Mouse (Mus musculus): ENCODE measurements around the gene Ccdc28a.

The Ccdc28a gene

DNA sequence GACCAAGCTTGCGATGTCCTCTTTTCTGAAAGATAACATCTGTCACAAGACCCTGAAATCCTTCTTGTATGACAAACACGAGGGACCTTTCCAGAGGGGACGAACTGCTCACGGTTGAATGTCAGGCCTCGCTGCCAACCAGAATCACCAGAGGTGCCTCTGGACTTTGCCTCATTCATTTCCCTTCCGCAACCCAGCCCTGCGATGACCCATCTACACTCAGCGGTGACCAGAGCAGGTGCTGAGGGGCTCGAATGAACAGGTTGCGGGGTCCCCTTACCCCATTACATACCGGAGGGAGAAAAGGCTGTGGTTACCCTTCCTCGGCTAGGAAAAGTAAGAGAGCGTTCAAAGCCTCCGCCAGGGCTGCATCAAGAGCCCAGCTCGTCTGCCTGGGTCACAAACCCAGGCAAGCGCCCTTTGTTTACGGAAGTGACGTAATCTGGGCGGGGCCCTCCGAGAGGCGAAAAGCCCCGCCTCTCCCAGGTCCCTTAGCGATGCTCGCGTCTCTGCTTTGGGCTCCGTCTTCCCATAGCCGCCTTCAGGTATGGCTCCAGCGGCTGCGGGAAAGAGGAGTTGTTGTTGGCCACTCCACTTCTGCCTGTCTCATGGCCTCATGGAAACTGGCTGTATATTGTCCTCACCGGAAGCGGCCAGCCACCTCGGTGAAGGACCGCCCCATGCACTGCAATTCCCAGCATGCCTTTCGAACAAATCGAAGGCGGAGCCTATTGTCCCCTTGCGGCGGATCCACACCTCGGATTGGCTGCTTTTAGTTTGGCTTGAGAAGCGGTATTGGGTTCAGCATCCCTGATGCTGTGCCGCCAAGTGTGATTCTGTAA lies at the start of gene Ccdc28a:
Gene Ccdc28a, minus strand, starts transcription at position 439 of the 842 bp plus-strand sequence.
- DNase-seq (ENCODE audit: low spot score in 2 of 2): peak; percentile 88 to 96

DNA sequence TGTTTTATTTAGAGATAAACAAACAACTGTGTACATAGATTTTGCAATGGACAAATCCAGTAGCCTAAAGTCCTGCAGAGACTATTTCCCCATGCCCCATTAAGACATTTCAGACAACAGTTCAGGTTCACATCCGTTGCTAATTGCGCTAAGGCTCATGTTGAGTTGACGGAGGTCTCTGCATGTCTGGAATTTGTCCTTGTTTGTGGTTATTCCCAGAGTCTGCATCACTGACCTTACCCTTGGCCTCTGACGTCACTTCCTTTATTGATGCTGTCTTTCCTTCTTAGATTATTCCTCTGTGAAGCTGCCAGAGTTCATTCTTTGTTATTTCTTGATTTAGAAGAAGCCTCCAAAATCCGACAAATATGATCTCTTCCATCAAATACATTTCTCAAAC lies 49.2 kb upstream of the Ccdc28a start:
- no peak for DNase-seq (ENCODE audit: low spot score in 2 of 2)

DNA sequence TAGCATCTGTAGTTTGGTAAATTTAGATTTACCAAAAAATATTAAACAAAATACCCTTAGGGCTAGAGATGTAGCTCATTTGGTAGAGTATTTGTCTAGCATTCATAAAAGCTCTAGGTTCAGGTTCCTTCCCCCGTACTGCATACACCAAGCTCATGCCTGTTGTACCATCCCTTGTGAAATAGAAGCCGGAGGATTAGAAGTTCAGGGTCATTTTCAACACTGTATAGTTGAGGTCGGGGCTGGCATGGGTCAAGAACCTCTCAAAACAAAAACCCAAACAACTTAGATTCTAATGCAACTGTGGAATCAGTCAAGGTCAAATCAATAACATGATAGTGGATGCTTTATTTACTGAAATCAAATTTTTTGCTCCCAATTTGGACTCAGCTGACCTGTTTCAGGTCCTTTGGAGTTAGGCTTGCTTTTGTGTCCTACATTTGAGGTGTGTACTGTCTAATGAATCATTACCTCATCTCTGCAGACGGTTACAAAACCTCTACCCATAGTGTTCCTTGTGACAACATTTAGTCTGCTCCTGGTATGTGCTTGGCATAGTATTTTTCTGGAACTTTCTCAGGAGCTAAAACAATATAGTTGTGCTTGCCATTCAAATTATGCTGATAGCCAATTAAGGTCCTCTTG lies 41.4 kb upstream of the Ccdc28a start:
- no peak for DNase-seq (ENCODE audit: low spot score in 2 of 2)

DNA sequence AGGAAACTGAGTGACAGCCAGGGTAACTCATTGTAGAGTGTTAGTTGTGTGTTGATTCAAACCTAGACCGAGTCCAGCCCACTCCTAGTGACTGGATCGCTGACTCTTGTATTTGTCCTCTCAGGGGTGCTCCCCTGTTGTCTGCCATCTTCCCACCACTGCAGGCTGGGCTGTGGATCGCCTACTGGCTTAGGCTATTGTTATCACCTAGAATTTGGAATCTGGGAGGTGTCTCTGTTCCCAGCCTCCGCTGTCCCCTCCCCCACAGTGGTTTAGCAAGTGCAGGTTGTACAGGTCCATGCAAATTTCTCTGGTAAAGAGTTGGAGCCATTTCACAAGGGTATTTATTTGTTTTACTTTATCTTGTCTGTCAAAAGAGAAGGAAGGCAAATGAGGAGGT lies 16.5 kb upstream of the Ccdc28a start:
- DNase-seq (ENCODE audit: low spot score in 2 of 2): no peak

DNA sequence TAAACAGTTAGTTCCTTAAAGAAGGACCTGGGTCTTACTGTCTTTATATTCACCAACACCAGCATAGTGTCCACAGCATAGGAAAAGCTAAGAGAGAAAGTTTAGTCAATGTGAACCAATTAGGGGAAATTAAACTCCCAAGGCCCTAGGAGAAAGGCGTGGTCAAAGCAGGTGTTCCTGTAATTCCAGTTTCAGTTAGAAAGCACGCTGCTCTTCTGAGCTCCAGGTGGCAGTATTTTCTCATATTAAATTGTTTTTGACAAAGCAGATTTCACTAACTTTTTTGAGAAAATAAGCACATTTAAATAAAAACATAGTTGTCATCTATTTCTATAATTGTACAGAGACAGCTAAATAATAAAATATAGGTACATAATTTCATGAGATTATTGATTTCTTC lies 8.8 kb upstream of the Ccdc28a start:
- DNase-seq (ENCODE audit: low spot score in 2 of 2): no peak

DNA sequence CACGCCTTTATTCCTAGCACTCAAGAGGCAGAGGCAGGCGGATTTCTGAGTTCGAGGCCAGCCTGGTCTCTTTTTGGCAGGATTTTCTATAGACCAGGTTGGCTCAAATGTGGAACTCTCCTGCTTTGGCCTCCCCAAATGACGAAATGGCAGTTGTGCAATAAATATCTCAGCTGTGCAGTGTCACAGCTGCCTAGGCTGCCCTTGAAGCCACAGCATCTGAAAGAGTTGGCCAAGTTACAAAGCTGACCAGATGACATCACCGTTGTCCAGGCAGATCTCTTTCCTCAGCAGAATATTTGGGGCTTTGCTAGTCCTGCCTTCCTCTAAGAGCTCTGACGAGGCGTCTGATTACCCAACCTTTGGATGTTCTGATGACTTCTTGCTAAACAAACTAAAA lies 2.4 kb upstream of the Ccdc28a start:
- no peak for DNase-seq (ENCODE audit: low spot score in 2 of 2)

DNA sequence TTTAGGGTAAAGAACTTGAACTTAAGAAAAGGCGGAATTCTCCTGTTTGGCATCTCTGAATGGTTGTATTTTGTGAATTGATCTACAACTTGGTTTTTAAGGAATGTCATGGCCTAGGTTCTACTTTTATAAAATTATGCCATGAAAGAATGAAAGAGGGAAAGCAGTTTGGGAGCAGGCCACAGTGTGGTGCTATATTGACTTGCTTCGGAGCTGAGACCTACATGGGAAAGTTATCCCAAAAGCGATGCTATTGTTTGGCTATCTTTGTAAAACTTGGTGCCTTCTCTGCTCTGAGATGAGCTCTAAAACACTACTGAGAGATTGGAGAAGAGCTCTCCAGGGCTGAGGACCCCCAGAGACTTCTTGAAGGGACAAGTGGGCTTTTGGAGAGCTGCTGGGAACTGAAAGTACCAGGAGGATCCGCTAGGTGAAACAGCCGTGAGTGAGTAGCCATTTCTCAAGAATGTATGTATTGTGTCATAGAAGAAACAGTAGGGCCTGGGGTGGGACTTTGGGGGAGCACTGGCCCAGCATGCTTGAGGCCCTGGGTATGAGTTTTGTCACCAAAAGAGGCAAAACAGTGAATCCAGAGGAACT lies 1.6 kb upstream of the Ccdc28a start:
- DNase-seq (ENCODE audit: low spot score in 2 of 2): no peak

DNA sequence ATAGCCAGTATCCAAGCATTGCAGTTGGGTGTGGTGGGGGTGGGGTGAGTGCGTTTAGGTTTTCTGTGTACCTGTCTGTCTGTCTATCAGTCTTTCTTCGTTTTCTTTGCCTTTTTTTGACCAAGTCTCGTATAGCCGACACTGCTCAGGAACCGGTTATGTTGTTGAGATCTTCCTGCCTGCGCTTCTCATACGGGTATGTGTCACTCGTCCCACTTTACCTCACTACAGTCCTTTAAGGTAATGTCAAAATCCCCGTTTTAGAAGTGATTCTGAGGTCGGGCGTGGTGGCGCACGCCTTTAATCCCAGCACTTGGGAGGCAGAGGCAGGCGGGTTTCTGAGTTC lies 577 bp upstream of the Ccdc28a start:
- no peak for DNase-seq (ENCODE audit: low spot score in 2 of 2)

DNA sequence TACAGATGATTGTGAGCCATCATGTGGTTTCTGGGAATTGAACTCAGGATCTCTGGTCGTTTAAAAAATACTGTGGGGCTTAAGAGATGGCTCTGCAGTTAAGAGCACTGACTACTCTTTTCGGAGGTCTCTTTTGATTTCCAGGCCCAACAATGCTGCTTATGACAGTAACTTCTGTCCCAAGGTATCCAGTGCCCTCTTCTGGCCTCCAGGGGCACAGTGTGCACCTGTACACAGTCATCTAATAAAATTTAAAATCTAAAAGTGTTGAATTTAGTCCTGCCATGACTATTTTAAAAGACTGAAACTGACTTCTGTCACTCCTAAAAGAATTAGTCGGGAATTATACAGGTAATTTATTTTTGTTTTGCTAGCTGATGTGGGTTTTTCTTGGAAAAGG lies 907 bp downstream of the Ccdc28a start:
- no peak for DNase-seq (ENCODE audit: low spot score in 2 of 2)

DNA sequence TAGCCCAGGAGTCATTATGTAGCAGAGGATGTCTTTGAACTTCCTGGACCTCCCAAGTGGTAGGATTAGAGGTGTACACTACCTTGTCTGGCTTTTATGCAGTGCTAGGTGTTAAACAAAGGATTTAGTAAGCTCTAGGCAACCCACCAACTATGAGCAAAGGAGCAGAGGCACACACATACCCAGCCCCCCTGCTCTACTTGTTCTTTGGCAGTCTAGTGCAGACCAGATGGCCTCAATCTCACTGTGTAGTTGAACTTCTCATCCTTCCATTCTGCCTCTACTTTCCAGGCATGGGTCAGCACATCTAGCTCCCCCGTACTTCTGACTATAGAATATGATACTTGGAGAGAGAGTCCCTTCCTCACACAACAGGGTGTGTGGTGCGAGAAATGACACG lies 10.4 kb downstream of the Ccdc28a start:
- DNase-seq (ENCODE audit: low spot score in 2 of 2): no peak

DNA sequence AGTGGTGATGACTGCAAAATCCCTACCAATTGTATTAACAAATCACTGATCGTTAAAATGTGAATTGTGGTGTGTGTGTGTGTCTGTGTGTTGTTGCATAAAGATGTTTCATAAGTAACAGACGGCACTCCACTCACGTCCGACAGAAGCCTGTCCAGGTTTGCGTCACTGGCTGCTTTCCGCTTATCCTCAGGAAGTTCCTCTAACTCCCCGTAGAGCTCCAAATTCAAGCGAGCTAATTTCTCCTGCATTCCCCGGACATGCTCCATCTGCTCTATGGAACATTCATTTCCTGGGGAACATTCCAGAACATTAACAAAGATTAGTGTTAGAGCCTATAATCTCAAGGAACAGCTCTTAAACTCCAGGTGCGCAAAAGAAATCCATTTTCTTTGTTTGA lies 15.4 kb downstream of the Ccdc28a start:
- DNase-seq (ENCODE audit: low spot score in 2 of 2): no peak

DNA sequence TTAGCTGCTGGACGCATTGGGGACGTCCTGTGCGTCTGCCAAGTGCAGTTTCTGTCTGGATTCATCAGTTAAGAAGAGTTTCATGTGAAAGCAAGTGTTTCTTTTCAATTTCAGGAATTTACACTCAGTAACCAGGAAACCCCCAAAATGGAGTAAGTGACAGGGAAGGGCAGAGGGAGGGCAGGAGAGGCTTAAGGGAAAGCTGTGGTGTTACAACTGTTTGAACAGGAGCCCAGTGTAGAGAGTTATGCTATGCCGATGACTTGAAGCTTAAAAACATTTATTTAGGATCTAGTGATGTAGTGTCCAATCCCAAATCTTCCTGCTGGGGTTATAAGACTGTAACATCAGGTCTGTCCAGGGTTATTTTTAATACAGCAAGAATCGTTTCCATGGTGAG lies 20.7 kb downstream of the Ccdc28a start:
- DNase-seq (ENCODE audit: low spot score in 2 of 2): no peak

DNA sequence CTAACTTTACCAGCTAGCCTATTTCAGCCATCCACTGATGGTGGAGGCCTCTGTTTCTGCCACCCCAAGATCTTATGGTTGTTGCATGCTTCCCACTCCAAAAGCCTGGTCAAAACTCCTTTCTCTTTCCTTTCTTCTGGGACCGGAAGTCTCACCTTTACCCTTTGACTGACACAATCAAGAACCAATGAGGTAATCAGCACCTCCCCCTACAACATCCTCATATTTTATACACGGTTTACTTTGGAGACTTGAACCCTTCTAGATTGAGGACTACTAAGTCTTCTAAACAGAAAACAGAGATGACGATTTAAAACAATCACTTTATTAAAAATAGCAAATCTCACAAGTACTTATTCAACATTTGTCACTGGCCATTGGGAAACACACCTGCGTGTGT lies 21.4 kb downstream of the Ccdc28a start:
- DNase-seq (ENCODE audit: low spot score in 2 of 2): no peak

DNA sequence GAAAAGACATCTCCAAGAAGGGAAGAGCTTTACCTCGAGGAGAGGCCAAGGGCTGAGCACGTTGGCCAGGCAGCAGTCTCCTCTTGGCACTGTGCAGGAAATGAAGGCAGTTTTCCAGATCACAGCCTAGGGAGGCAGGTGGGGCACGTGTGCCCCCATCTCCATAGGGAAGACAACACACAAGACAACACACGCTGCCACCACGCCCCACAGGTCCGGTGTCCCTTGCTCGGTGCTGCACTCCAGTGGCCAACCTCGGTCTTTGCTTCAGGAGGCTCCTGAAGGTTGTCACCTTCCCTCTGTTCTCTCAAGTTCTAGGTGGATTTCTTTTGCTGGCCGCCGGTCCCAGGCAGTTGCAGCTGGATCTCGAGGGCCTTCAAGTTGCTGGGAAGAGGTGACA lies 24.1 kb downstream of the Ccdc28a start, which contains the start of gene Ect2l:
Gene Ect2l, minus strand, starts transcription at position 165 of the 400 bp plus-strand sequence.
- peak in 1 of 2 experiments; percentile 42 for DNase-seq (ENCODE audit: low spot score in 2 of 2)

DNA sequence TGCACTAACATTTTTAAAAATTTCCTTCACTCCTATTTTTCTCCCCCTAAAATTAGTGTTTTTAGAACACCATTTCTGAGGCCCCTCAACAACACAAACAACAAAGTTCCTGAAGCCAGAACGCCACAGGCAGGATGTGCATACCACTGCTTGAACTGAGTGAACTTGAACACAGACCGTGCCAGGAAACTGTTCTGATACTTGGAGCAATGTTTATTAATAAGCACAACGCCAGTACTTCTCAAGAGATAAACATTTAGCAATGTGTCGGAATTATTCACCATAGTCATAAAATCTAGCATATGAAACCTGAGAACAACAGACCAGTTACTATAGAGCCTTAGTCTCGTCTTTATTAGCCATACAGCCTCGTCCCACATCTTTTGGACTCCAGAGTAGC lies 24.7 kb downstream of the Ccdc28a start:
- no peak for DNase-seq (ENCODE audit: low spot score in 2 of 2)

DNA sequence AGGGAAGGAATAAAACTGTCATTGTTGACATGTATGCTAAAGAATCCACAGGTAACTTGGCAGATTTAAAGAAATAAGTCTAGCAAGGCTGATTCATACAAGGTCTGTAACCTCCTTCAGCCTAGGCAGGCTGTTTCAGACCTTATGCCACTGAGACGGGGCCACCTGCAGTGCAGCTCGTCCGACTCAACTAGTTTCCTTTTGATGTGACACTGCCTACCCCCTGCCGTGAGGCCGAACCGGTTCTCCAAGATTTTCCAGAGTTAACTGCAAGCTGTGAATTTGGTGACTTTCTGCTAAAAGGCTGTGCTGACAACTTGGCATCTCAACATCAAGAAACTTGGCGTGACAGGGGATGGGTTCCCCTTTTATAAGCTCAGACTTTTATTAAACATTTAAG lies 30.7 kb downstream of the Ccdc28a start:
- peak in 1 of 2 experiments; percentile 48 for DNase-seq (ENCODE audit: low spot score in 2 of 2)

DNA sequence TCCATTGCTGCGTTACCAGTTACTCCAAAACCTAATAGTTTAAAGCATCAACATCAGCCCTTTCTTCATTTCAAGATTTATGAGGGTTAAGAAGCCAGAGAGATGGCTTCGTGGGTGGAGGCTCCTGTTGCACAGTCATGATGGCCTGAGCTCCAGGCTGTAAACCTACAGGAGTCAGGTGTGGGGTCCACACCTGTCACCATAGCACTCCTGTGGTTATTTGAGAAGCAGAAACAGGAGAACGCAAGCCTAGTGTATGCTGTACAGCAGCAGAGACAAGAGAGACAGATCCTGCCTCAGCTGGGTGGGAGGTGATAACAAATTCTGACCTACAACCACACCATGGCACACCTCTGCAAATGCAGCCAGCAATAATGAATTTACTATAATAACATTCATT lies 32.4 kb downstream of the Ccdc28a start:
- no peak for DNase-seq (ENCODE audit: low spot score in 2 of 2)

DNA sequence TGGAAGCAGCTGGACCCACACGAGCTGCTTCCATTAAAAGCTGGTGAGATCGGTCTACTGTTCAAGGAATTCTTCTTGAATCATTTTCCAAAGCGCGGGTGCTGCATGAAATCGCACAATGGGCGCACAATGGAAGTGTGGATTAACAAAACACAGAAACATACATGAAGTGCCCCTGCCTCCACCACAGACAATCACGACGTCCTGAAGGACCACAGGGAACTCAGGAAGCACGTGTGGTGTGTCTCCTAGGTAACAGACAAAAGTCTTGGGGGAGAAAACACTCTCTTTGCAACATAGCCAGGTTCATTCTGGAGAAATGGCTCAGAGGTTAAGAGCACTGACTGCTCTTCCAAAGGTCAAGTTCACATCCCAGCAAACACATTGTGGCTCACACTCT lies 34.1 kb downstream of the Ccdc28a start:
- no peak for DNase-seq (ENCODE audit: low spot score in 2 of 2)

DNA sequence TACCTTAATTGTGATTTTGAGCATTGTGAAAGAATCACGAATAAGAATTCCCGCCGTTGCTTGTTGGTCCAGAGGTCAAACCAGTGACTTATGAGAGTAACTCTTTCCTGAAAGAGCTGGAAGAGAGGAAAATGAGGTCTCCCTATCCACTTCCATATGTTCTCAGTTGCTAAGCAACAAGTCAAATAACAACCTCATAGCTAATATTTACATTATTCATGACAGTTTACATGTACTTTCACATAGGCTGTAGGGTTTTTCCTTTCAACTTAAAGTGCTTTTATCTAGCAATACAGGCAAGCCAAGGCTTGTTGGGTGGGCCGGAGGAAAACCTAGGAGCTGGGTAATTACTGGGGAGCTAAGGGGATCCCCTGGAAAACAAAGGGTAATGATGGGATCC lies 34.9 kb downstream of the Ccdc28a start:
- no peak for DNase-seq (ENCODE audit: low spot score in 2 of 2)

DNA sequence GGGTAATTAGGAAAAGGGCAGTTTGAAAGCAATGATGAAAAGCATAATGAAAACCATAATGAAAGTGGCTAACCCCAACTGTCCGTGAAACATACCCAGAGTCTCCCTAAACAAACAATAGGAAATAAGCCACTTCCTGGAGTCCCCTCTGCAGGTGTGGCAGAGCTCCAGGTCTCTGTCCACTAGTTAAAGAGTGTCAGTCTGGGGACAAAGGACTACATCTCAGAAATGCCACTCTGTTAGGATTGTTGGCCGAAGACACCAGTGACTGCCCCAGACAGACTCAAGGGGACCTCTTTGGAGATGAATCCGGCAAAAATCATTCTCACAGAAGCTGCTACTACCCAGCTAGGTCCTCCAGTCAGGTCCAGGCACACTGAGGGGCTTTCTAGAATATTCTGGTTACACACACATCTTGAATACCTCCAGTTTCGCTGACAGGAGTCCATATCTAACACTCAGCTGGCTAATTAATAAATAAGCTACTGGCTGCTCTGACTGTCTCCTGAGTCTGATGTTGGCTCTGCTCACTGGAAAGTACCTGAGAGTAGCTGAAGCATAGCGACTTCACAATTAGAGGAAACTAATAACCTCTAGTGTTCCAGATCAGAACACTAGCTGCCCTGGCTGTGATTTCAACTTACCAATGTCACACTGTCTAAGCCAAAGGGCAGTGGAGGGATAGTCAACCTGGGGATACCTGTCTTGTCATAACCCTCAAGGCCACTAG lies 36.3 kb downstream of the Ccdc28a start:
- DNase-seq (ENCODE audit: low spot score in 2 of 2): no peak

DNA sequence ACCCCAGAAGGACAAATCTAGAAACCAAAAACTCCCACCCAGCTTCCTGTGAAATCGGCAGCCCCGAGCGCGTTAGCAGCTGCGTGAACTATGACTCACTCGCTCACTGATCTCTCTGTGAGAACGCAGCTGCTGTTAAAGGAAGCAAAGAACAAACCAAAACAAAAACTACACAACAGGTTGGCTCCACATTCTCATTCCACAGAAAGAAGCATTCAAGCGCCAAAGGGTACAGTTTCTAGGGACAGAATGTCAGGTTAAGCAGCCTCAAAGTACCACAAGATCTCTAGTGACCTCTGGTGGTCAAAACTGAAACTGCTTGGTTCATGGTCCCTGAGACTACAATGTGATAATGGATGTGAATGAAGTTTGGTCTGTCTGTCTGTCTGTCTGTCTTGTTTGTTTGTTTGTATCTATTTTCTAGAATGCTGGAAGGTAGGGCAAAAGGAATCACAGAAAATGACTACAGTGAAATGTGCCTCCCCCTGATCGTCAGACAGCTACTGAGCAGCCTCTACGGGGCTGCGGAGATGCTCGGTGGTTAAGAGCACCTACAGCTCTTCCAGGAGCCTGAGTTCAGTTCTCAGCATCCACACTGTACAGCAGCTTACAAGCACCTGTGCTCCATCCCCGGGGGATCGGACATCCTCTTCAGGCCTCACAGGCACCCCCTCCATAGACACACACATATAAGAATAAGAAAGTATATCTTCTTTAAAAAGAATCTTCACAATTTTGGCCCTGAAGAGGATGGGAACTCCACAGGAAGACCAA lies 37.4 kb downstream of the Ccdc28a start:
- peak; percentile 31 to 41 for DNase-seq (ENCODE audit: low spot score in 2 of 2)

DNA sequence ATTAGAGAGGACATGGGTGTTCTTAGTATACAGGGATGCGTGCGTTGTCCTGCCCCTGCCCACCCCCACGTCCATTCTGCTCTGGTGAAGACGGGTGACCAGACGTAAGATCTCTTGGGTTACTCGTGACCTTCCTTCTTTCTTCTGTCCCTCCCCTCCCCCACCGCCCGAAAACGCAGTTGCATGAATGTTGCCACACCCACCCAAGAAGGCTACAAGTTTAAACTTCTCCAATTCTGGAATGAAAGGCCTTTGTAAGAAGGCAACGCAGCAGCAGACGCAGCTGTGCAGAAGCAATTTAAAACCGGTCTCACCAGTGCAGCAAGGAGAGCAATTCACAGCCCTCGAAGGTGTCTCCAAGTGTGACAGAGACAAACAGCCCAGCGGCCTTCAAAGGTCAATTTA lies 40.1 kb downstream of the Ccdc28a start:
- DNase-seq (ENCODE audit: low spot score in 2 of 2): peak in 1 of 2 experiments; percentile 60
